Mouse (Mus musculus): Measurements from ENCODE around the gene Sap30.

DNA sequence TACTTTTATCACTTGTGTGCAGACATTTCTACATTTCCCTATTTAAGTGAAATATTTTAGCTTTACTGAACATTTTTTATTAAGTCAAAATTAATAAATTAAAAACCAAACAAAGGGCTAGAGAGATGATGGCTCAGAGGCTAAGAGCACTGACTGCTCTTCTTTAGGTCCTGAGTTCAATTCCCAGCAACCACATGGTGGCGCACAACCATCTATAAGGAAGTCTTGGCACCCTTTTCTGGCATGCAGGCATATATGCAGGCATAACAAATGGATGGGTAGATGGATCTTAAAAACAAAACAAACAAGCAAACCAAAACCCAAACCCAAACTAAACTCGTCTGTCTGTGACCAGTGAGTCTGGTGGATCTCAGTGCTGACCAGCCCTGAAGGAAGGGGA is 44.6 kb upstream of the Sap30 start:
- TF ChIP-seq POLR2A (IDR thresholded peaks at IDR 0.05; ENCODE audit: low read depth, low read length) = no peak
- TF ChIP-seq CTCF (IDR thresholded peaks at IDR 0.05; ENCODE audit: extremely low read depth, insufficient read length, insufficient replicate concordance, low read depth, low read length) = peak; percentile 8; the same call in 1 of the 2 replicates
